Mouse (Mus musculus): ENCODE measurements around the gene Atp6v1f. TPM values are rescaled to one million over a fixed set of nuclear protein-coding genes. Genes with fewer than 3 reads are reported as not detected.

Gene Atp6v1f
- polyA plus RNA-seq (2015; fragmentation: Nextera tagmentation; extraction: Ambion mirVana), result 181 and 228 TPM in 2 replicates

GRCm38 (mm10) chr6:29467583-29468354 lies at the start of gene Atp6v1f:
TSS of gene Atp6v1f (plus strand) at chr6:29467718.

GRCm38 (mm10) chr6:29433038-29433803 lies 34.3 kb upstream of the Atp6v1f start, which contains the start of gene Flnc:
TSS of gene Flnc (plus strand) at chr6:29433256.

GRCm38 (mm10) chr6:29471137-29471536 lies 3.6 kb downstream of the Atp6v1f start, which contains the start of gene Atp6v1fnb:
TSS of gene Atp6v1fnb (plus strand) at chr6:29471437.

GRCm38 (mm10) chr6:29507447-29508309 lies 40.2 kb downstream of the Atp6v1f start, which contains the start of gene Kcp:
TSS of gene Kcp (minus strand) at chr6:29507952.

Other genes with a start within 250 kb of the Atp6v1f start
- 40.2 and 55.8 TPM in 2 replicates for gene Hilpda, start 195.2 kb upstream of the Atp6v1f start, polyA plus RNA-seq (2015; fragmentation: Nextera tagmentation; extraction: Ambion mirVana)
- gene Fam71f2, start 188.1 kb upstream of the Atp6v1f start, polyA plus RNA-seq (2015; fragmentation: Nextera tagmentation; extraction: Ambion mirVana), result 0.19 TPM in 1 of 2 replicates, not detected in the other
- gene Fam71f1, start 148.6 kb upstream of the Atp6v1f start, polyA plus RNA-seq (2015; fragmentation: Nextera tagmentation; extraction: Ambion mirVana), result not detected in 2 replicates
- 419 and 516 TPM in 2 replicates for gene Calu, start 119.6 kb upstream of the Atp6v1f start, polyA plus RNA-seq (2015; fragmentation: Nextera tagmentation; extraction: Ambion mirVana)
- 3.7 and 5.1 TPM in 2 replicates for gene Opn1sw, start 79.2 kb upstream of the Atp6v1f start, polyA plus RNA-seq (2015; fragmentation: Nextera tagmentation; extraction: Ambion mirVana)
- gene Ccdc136, start 71.4 kb upstream of the Atp6v1f start, polyA plus RNA-seq (2015; fragmentation: Nextera tagmentation; extraction: Ambion mirVana), result 19.2 and 22.0 TPM in 2 replicates
- 40.6 and 43.1 TPM in 2 replicates for gene Flnc, start 34.5 kb upstream of the Atp6v1f start, polyA plus RNA-seq (2015; fragmentation: Nextera tagmentation; extraction: Ambion mirVana)
- gene Atp6v1fnb, start 3.7 kb downstream of the Atp6v1f start, polyA plus RNA-seq (2015; fragmentation: Nextera tagmentation; extraction: Ambion mirVana), result not detected in 2 replicates
- gene Kcp, start 40.2 kb downstream of the Atp6v1f start, polyA plus RNA-seq (2015; fragmentation: Nextera tagmentation; extraction: Ambion mirVana), result 7.8 and 8.2 TPM in 2 replicates
- gene Irf5, start 58.9 kb downstream of the Atp6v1f start, polyA plus RNA-seq (2015; fragmentation: Nextera tagmentation; extraction: Ambion mirVana), result 5.6 and 14.5 TPM in 2 replicates
- 41.6 and 45.6 TPM in 2 replicates for gene Tnpo3, start 142.2 kb downstream of the Atp6v1f start, polyA plus RNA-seq (2015; fragmentation: Nextera tagmentation; extraction: Ambion mirVana)
- 2.2 and 2.7 TPM in 2 replicates for gene Tspan33, start 226.5 kb downstream of the Atp6v1f start, polyA plus RNA-seq (2015; fragmentation: Nextera tagmentation; extraction: Ambion mirVana)